Mouse (Mus musculus) lung, postnatal 36 days (tissue): ENCODE results near the gene Ncor2.
A peak's percentile ranks its signal among the peaks of the same experiment; 100 is the strongest.

Experiments used
- DNase-seq: peaks from one replicate; pipeline ENCODE4 v3.0.0; 2022; ENCODE audit warnings: mixed read lengths

Ncor2 gene

DNA sequence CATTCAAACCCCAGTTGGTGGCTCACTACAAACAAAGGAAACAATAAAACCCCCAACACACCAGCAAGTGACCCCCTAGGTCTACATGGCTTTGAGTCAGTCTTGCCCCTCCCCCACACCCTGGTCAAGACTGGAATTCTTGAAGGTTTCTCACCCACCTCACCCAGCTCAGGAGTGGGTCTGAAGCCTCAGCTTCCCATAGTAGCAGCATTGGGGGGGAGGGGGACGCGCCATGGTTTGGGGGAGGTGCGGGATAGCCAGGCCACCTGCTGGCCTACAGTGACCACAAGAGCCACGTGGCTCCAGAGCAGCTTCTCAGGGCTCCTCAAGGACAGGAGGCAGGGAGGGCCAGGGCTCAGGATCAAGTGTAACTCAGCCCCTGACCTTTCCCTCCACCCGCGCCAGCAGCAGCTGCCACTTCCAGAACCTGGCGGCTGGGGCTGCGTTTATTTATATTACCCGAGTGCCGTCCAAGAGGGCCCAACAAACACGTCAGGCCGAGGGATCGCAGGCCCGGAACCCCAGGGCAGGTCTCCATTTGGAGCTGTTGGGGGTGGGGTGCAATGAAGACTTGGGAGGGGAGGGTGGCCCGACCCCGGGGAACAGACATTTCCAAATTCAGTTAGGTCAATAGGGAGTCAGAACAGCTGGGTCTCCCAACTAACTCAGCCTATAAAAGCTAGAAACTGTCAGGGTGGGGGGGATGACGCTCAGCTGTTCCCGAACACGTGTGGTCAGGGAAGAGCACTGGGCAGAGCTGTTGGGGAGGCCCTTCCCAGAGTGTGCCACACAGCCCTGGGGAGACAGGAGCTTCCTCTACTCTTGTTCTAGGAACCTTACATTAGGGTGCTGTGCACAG is 122.1 kb downstream of the Ncor2 start:
- DNase-seq: peak; percentile 87

DNA sequence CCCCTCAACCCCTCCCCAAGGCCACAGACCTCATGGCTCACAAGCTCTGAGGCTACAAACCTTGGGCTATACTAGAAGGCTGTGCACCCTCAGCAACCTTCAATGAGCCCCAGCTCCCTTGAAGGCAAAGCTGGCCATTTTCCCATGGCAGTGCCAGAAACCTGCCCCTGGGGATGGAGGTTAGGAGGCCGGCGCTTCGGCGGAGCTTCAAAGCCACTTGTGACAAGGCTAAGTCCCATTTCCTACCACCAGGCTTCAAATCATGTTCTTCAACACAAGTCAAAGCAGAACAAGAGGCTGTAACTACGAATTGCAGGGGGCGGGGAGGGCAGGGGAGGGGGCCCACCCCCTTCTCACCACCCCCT is 122.7 kb downstream of the Ncor2 start:
- no peak for DNase-seq

DNA sequence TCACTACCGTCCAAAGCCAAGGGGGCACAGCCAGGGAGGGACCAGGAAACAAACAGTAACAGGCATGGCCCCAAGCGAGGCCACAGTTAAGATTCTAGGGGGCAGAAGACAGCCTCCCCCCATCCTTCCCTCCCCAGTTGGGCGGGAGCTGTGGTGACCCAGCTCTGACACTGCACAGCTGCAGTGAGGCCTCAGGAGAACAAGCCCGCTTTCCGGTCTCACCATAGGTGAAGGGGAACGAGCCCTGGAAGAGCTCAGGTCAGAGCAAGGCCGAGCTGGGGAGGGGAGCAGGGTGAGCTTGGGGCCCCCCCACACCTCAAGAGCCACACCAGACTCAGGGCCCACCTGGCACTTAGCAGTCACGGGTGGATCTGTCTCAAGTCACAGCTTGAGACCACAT is 123.1 kb downstream of the Ncor2 start:
- no peak for DNase-seq

DNA sequence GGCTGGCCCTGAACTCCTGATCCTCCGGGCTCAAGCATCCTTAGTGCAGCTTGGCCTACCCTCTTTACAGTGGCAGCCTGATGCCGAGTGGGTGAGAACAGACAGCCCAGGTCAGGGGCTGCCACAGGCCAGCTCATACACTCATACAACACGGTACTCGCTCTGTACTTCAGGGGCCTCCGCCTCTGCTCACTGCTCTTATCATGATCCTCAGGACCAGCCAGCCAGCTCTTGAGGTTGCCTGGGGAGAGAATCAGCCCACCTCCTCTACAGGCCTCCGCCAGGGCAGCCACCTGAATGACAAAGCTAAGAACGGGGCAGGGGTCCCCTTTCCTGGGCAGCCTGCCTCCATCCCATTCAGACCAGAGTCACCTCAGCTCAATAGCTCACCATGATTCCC is 125.4 kb downstream of the Ncor2 start:
- DNase-seq: no peak

DNA sequence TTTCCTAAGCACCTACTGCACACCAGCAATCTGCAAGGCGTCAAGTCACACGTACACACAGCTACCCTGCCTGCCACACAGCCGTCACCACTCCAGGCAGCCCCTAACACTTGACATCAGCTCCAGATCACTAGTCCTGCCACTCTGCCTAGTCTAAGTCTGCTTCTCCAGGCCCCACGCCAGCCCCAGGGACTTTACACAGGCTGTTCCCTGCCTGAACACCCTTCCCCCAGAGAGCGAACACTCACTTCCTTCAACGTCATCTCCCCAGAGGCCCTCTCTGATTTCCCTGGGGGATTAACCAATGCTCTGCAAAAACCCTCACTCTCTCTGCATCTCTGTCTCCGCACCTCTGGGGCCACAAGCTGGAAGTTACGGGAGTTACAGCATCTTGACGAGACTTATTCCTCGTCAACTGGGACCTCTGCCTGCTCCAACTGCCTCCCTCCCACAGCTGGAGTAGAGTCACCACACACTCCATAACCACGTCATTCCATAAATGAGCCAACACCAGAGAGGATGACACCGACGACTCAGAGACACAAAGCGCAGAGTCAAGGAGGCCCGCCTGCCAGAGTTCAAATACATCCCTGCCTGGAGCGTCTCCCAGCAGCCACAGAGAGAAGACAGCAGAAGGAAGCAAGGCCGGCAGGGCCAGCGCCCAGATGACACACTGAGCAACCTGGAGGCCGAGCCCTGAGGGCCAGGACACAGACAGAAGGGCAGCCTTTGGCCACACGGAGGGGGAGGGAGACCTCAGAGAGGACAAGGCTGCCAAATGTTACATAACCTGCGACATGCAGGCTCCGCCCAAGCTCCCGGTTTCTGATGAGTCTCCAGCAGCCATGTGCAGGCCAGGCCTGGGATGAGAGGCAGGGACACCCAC is 126.2 kb downstream of the Ncor2 start:
- peak; percentile 92 for DNase-seq

DNA sequence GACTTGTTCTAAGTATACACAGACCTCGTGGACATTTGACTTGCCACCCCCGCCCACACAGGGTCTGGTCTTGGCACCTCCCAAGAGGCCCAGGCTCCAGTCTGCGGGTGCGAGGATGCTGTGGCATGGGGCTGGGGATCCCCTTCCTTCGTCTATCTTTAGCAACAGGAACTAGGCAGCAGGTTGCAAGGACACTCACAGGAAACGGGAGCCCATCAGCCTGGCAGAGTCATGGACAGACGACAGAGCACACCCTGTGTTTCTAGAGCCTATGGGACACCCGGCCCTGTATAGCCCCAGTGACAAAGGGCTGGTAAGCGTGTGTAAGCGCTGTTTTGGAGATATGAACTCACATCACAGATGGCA is 126.8 kb downstream of the Ncor2 start:
- peak; percentile 80 for DNase-seq

DNA sequence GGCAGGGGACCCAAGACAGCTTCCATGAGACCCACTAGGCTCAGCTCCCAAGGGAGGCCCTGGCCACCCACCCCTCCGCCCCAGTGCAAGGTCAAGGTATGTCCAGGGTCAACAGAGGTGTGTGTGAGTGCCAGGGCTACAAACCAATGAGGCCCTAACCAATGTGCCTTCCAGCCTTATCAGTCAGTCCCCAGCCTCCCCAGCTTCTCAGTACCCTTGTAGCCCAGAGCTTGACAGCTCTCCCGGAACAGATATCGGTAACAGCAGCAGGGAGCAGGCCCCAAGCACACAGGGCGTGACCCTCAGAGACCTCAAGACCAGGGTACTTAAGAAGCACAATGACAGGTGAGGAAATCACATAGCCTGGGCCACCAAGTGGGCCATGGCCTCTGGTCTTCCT is 129.5 kb downstream of the Ncor2 start:
- no peak for DNase-seq

DNA sequence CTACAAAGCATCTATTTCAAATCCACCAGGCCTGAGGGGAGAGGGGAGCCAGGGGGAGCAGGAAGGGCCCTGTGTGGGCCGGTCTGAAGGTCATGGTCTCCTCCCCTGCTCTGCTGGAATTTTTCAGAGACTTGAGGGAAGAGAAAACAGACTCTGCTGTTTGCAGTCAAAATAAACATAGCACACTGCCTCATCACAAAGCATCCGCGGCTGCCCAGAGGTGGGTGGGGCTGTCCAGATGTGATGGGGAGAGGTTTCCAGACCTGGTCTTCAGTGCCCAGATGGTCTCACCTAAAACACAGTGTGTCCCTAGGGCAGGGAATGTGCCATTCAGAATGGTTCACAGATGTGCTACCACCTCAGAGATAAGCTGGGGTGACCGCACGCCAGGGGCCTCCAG is 132.6 kb downstream of the Ncor2 start:
- DNase-seq: no peak

DNA sequence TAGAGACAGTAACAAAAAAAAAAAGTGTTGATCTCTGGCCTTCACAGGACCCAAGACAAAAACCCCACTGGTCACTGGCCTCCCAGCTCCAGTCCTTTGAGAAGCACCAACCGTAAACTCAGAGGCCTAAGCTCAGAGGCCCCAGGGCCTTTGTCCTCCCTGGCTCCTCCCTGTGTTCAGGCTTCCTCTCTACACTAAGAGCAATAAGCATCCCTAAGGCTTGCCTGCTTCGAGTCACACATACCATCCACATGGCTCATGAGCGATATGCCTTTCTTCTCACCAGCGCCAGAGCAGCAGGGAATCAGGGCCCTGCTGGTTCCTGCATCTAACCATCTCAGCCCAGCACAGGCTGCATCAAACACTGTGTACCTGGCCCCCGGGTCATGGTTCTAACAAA is 133.8 kb downstream of the Ncor2 start:
- no peak for DNase-seq

DNA sequence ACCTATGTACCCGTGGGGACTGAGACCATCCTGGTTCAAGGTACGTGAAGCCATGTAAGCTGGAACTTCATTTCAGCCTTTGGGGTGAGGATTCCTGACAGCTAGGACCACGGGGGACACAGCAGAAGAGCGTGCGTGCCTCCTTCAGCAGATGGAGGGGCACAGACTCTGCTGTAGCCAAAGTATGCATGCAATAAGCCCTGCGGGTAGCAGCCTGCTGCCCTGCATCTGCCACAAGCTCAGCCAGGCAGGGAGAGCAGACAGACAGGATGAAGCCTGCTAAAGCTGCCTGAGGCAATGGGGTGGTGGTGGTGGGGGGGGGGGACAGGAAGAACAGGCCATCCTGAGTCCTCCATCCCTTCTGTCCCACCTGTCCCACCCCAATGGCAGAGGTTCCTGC is 135.6 kb downstream of the Ncor2 start:
- no peak for DNase-seq

DNA sequence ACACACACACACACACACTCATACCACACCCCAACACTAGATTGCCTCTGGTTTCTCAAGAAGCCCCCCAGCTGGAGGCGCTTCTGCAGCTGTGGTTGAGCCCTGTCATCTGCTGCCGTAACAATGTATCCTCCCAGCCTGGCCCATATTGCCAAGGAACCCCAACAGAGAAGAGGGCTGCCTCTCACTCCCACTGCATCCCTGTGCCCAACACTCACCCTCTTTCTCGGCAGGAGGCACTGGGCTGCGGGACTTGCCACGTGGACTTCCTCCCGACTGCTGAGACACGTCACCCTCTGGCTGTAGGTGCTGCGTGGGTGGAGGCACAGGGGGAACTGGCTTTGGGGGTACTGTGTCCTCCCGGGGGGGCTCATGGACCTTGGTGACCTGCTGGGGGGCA is 137.4 kb downstream of the Ncor2 start:
- DNase-seq: no peak

DNA sequence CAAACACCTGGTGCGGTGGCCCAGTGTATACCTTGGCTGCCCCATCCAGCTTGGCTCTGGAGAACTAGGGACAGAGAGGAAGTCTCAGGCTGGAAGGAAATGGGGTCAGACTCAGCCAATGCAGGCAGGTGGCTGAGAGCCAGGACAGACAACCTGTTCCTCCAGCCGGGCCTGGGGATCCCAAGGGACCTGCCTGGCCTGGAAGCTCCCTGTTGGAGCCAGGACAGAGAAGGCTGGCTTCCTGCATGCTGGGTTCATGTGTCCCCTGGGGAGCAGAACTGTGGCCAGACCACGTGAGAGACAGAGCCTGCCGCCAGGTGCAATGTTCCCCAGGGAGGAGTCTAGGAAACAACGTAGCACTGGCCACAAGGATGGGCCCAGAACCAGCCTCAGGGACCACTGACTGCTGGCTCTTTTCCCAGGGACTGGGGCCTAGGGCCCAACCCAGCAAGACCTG is 138.9 kb downstream of the Ncor2 start:
- peak; percentile 47 for DNase-seq

DNA sequence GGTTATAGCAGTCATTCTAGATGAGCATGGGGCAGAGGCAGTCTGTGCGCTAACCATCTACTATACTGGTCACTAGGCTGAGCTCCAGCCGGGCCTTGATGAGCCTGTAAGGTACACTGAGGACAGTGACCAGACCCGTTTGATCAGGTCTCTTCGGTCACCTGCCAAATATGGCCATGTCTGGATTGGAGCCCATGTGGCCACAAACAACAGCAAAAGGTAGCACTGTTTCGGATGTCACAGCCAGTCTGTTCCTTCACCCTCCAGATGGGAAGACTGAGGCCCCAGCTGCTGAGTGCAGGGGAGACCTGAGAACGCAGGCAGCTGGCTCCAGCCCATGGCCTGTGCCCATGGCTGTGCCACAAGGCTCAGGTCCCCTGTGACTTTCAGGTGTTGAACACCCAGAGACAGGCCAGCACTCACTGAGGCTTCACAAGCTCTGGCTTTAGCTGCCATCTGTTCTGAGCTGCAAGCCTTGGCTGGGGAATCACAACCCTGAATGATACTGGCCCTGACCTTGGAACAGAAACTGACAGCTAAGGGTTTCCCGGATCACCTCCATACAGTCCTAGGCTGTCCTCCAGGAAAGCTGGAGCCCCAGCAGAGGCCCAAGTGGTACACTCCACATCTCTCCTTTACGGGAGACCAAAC is 139.5 kb downstream of the Ncor2 start:
- no peak for DNase-seq

DNA sequence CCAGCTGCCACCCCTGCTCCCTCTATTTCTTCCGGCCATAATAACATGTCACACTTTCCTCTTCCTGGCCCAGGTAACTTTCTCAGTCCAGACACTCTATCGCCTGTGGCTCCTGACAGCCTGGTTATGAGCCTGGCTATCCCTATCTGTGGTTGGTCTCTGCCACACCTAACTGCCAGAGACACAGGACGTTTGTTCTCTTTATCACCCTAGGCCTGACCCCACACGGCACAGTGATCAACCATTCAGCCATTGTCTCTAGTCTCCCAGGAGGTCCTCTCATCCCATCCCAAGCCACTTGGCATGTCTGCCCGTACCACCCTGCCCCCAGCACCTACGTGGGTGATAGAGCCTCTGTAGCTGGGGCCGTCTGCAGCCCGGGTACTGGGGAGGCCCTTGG is 142.5 kb downstream of the Ncor2 start:
- DNase-seq: no peak

DNA sequence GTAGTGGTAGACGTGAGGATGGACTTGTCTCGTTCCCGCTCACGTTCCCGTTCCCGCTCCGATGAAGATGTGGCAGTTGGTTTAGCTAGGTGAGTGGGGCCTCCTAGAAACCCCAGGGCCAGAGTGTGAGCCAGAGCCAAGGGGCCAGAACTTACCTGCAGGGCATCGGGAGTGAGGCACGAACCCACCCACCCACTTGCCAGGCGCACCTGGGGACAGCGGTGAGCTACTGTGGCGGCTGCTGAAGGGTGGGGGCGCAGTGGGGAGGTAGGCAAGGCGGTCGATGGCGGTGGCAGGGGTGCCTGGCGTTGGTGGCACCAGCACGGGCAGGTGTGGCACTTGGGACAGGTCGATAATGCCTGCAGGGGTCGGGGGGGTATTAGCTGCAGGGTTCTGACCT is 150.1 kb downstream of the Ncor2 start:
- DNase-seq: no peak

DNA sequence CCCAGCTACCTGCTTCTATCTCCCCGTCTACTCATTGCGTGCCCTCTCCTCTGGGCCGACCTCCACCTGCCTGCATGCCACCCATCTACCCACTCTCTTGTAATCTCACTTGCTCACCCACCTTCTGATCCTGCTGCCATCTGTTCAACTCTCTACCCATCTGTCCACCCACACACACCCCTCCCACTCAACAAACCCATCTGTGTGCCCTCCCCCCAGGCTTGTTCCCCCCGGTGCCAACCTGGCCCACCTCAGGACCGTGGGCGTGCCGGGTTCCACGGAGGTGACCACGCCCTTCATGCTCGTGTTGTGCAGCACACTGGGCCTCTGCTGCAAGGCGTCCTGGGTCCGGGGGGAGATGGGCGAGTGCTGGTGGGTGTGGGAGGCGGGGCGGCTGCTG is 150.6 kb downstream of the Ncor2 start:
- no peak for DNase-seq

DNA sequence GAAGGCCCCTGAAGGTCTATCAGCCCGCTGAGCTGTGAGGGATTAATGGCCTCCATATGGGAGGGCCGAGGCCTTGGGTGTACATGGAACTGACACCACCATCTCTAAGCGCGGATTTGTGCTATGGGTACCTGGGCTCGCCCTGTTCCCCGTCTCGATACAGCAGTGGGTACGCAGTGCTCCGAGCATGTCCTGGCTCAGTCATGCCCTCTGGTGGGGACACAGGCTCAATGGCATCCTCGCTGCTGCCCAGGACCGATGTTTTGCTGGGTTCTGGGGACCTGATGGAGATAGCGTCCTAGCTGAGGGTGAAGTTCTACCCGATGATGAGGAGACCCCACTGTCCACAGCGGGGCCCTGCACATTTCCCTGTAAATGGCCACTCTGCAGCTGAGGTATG is 155.0 kb downstream of the Ncor2 start:
- DNase-seq: no peak

DNA sequence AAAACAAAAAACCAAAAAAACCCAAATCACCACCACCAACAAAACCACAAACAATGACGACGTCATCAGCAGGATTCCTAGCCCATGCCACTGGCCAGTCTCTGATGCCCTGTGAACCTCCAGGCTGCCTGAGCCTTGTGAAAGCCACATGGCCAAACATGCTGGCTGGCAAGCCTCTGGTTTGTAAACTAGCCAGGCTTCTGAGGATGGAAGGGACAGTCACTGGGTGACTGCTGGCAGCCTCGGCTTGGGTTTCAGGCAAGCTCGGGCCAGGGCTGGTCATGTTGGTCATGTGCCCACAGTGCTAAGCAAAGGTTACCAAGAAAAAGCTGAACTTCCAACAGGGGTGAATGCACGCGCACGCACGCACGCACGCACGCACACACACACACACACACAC is 157.7 kb downstream of the Ncor2 start:
- DNase-seq: peak; percentile 44

DNA sequence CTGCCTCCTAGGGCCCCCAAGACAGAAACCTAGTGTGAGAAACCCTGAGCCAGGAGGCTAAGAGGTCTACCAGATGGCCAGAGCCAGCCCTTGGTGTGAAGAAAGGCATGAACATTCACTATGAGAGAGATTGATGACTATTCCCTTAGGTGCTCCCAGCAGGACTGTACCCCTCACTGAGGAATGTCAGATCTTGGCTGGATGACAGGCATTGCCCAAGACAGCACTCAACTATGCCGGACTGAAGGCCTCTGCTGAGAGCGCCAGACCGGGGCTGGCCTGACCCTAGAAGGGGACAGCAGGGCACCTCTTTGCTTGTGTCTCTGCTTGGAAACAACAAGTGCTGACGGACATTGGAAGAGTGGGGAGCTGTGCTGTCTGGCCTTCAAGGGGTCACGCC is 159.9 kb downstream of the Ncor2 start:
- peak; percentile 71 for DNase-seq

DNA sequence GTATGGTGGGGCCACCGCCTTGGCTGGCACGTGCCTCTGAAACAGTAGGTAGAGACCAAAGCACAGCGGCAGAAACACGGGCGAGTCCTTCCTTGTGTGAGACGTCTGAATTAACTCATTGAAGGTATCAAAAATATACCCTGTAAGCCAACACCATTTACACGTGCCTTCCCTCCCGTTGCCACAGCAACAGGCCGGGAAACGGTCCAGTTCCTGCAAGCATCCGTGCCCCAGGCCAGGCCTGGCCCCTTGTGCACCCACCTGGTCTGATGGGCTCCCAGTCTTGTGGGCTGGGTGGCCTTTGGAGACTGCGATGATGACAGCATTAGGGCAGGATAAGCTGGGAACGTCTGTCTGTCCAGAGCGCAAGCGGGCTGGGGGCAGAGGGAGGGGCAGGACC is 161.7 kb downstream of the Ncor2 start:
- DNase-seq: no peak

DNA sequence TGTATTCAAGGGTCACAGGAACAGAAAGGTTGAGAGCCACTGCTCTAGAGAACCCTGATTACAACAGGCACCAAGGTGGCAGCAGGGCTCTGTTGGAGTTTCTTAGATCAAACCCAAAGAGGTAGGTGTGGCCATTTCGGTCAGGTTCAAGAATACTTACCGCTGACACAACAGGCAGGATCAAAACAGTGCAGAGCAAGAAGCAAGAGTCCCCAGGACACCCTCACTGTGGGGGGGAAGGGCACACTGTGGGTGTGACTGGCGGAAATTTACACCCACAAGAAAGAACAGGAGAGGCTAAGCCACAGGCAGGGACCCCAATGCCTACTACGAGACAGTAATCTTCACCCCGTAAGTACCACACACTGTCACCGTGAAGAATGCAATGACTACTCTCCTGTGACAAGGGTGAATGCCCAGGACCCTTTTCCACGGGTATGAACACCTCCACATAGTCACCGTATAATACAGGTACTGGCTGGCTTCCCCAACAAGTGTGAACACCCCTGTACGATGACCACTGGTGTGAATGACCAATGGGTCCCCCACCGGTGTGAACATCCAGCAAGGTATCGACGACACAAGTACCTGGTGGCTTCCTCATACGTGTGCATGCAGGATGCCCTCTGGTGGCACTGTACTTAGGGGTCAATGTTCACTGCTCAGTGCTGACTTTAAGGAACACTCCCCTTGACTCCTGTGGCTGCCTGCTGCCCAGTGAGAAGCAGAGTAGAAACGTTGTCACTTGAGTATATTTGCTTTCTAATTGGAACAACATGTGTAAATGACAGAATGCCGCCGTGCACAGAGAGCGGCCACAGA is 162.4 kb downstream of the Ncor2 start:
- peak; percentile 53 for DNase-seq

DNA sequence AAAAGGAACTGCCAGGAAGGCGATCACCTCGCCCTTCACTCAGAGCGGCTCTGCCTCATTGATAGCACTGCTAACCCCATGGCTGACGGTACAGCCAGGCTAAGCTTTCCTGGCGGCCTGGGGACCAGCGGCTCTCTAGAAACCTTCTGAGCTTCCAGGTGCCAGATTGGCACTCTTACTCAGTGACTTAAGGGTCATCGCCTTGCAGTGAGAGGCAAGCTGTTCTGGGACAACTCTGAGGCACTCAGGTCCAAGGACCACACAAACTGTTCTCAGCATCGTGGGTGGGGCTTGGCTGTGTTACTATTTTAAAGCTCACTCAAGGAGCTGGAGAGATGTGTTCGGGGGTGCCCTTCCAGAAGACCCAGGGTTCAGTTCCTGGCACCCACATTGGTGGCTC is 163.4 kb downstream of the Ncor2 start:
- peak; percentile 73 for DNase-seq

DNA sequence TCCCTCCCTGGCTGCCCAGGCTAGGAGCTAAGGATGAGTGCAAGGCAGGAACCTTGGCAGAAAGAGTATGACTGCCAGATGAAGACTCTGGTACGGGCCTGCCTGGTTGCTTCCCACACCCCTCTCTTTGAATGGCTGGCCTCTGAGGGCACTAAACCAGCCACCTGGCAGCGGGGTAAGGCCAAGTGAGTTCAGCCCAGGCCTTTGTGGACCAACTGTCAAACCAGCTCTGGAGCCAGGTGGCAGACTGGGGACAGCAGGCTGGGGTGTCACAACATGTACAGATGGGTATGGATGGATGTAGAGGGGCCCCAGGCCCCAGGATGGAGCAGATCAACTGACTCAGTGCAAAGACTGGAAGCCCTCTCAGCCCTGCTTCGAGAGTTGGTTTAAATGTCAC is 164.0 kb downstream of the Ncor2 start:
- no peak for DNase-seq
